Mouse (Mus musculus) NIH3T3 (cell line): ENCODE results near the gene Dph1.
A peak's percentile ranks its signal among the peaks of the same experiment; 100 is the strongest.

Experiments
- DNase-seq: peaks from one replicate; pipeline ENCODE4 v3.0.0-alpha.2; 2012; ENCODE audit warnings: low read depth

Dph1 gene

DNA sequence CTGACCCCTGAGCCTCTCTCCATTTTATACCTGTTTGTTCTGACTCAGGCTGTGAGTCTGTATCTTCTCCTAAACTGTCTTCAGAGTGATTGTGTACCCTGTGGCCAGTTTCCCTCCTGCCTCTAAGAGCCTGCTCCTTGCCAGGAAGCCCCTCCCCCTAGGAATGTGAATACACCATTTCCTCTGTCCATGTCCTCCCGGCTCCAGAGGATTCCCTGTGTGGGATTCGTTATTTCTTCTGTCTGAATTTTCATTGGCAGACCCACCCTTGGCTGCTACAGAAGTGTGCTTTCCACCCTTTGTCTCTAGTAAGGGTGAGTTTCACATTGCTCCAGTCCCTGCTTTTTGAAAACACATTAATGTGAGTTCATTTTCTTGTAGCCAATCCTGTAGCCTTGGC, 57.1 kb downstream of the Dph1 start:
- DNase-seq: peak; percentile 27

DNA sequence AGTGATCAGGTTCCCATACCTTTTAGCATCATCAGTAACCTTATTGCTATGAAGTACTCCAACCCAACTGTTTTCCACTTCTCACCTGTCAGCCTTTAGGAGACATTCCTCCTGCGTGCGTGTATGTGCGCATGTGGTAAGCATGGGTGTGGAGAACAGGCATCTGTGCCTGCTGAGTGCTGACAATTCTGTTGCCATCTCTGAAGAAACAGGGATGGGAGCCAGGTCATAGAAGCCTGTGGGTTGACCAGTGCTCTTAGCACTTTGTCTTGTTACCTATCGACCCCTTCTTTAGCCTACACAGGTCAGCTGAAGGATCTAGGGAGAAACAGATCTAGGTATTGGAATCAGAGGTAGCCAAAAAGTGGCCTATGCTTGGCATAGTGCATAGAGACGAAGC, 57.6 kb downstream of the Dph1 start:
- no peak for DNase-seq

DNA sequence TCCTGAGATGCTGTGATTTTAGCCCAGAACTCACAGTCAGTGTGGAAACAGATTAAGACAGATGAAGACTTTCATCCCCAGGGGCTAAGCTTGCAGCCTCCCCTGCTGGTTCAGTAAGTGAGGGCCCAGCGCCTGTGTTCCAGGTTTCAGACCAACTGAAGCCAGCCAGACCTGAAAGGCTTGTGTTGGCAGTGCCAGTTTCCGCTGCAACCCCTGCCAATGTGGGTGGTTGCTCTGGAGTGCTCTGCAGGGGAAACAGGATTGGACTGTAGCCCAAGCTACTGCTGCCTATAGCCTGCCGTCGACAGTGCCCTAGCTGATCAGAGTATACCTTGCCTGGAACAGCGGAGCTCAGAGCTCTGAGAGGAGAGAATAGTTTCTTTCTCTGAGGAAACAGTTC, 58.8 kb downstream of the Dph1 start:
- DNase-seq: peak; percentile 48

DNA sequence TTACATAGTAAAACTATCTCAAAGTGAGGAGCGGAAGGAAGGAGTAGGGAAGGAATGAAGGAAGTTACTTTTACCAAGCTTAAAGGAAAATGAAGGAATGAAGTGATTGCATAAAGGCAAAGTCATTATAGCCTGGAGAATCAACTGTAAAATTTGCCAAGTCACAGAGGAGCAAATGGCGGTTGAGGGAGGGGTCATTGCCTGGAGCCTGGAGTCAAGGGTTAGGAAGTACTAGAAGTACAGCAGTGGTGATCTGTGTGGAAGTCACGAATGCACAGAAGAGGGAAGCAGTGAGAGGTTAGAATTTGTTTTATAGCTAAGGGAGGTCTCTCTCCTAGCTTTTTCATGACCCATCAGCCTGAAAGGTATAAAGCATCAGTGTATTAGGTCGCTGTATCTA, 59.7 kb downstream of the Dph1 start:
- no peak for DNase-seq

DNA sequence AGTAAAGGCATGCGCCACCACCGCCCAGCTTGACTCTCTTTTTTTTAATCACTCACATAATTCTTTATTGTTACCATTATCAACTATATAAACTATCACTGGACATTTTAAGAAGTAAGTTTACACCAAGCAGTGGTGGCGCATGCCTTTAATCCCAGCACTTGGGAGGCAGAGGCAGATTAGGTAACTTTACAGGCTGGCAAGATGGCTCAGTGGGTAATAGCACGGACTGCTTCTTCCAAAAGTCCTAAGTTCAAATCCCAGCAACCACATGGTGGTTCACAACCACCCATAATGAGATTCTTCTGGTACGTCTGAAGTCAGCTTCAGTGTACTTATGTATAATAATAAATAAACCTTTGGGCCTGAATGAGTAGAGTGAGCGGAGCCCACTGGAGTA, 61.6 kb downstream of the Dph1 start:
- no peak for DNase-seq
